Mouse (Mus musculus): Measurements from ENCODE around the gene Myf6.

The Myf6 gene

GRCm38 (mm10) chr10:107494568-107494967, at the start of gene Myf6:
Gene Myf6 (minus strand): TSS chr10:107494737.
- no peak for DNase-seq (ENCODE audit: low spot score)

- DNase-seq (ENCODE audit: low spot score): no peak
Observed at GRCm38 (mm10) chr10:107543026-107543425, 48.5 kb upstream of the Myf6 start.

GRCm38 (mm10) chr10:107528758-107529157, 34.2 kb upstream of the Myf6 start:
- DNase-seq (ENCODE audit: low spot score): no peak

- no peak for DNase-seq (ENCODE audit: low spot score)
Observed at GRCm38 (mm10) chr10:107519216-107519615, 24.7 kb upstream of the Myf6 start.

- no peak for DNase-seq (ENCODE audit: low spot score)
Observed at GRCm38 (mm10) chr10:107516641-107517040, 22.1 kb upstream of the Myf6 start.

GRCm38 (mm10) chr10:107514735-107515134, 20.2 kb upstream of the Myf6 start:
- DNase-seq (ENCODE audit: low spot score): no peak

GRCm38 (mm10) chr10:107506397-107506796, 11.9 kb upstream of the Myf6 start:
- DNase-seq (ENCODE audit: low spot score): no peak

- no peak for DNase-seq (ENCODE audit: low spot score)
Observed at GRCm38 (mm10) chr10:107503430-107503829, 8.9 kb upstream of the Myf6 start.

- no peak for DNase-seq (ENCODE audit: low spot score)
Observed at GRCm38 (mm10) chr10:107502193-107502592, 7.7 kb upstream of the Myf6 start.

GRCm38 (mm10) chr10:107499656-107500055, 5.1 kb upstream of the Myf6 start:
- DNase-seq (ENCODE audit: low spot score): no peak

GRCm38 (mm10) chr10:107496402-107496801, 1.9 kb upstream of the Myf6 start:
- no peak for DNase-seq (ENCODE audit: low spot score)

- DNase-seq (ENCODE audit: low spot score): no peak
Observed at GRCm38 (mm10) chr10:107493580-107494474, 710 bp downstream of the Myf6 start.

GRCm38 (mm10) chr10:107492867-107493579, 1.5 kb downstream of the Myf6 start:
- no peak for DNase-seq (ENCODE audit: low spot score)

GRCm38 (mm10) chr10:107488654-107489315, 5.8 kb downstream of the Myf6 start:
- DNase-seq (ENCODE audit: low spot score): no peak

- no peak for DNase-seq (ENCODE audit: low spot score)
Observed at GRCm38 (mm10) chr10:107486770-107487169, 7.8 kb downstream of the Myf6 start.

- no peak for DNase-seq (ENCODE audit: low spot score)
Observed at GRCm38 (mm10) chr10:107485870-107486269, 8.7 kb downstream of the Myf6 start, which contains the start of gene Myf5. Gene Myf5 (minus strand): TSS chr10:107486134.

- DNase-seq (ENCODE audit: low spot score): no peak
Observed at GRCm38 (mm10) chr10:107484050-107484449, 10.5 kb downstream of the Myf6 start.

GRCm38 (mm10) chr10:107473497-107473896, 21.0 kb downstream of the Myf6 start:
- DNase-seq (ENCODE audit: low spot score): no peak

GRCm38 (mm10) chr10:107471712-107472111, 22.8 kb downstream of the Myf6 start:
- DNase-seq (ENCODE audit: low spot score): no peak

- no peak for DNase-seq (ENCODE audit: low spot score)
Observed at GRCm38 (mm10) chr10:107467819-107468218, 26.7 kb downstream of the Myf6 start.

- no peak for DNase-seq (ENCODE audit: low spot score)
Observed at GRCm38 (mm10) chr10:107449496-107450330, 44.8 kb downstream of the Myf6 start.

All from ovary, postnatal 36 days (tissue).